Mouse (Mus musculus) brown adipose tissue, adult 24 weeks (tissue): ENCODE measurements at regions not wholly inside any gene's neighbourhood (a gene's known extent, or its start where the extent isn't known, plus 50 kb on each side); places are given as distances from the start of the nearest gene placed in this dataset.
"Not testable (repeated sequence)": the region's sequence is repeated elsewhere in the genome, so short reads cannot be mapped to it uniquely, and the experiment has no call there.

Experiments used
- H3K27ac ChIP-seq: fragments of 200-500 bp; replicated peaks from 2 replicates; pipeline ENCODE4 v1.5.1; 2012; ENCODE audit warnings: low read depth, mild to moderate bottlenecking, low read length
- H3K4me1 ChIP-seq: fragments of 200-500 bp; 2 replicates; pipeline ENCODE4 v1.6.1; 2012; ENCODE audit warnings: low read length, mixed read lengths; ENCODE audit not compliant: control insufficient read depth, insufficient read depth, insufficient read length
- H3K4me3 ChIP-seq: fragments of 200-500 bp; 2 replicates; pipeline ENCODE4 v1.5.1; 2012; ENCODE audit warnings: low read depth, mild to moderate bottlenecking, low read length, moderate library complexity; ENCODE audit not compliant: insufficient read depth

- H3K27ac ChIP-seq = no peak overlapping the region
- no peaks in the 10 kb centered on the region for H3K4me1 ChIP-seq
- H3K4me3 ChIP-seq = no peak overlapping the region
These were observed 146.8 kb upstream of the Mocs1 start for GRCm38 (mm10) chr17:49281344-49281743.

DNA sequence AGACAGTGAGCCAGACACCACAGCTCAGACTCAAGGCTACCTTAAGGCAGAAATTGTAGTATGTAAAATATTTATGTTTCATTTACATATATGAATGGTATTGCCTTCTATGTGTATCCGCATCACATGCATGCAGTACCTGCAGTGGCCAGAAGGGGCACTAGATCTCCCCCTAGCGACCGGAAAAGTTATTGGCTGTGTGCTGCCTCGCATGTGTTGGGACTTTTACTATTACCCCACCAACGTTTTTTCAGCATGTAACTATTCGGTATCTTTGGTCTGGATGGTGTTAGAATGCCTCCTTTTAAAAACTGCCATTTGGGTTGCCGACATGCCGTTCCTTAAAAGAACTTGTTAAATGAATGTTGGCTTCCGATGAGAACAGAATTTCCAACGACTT is 145.7 kb upstream of the Mocs1 start:
- no peaks in the 10 kb centered on the region for H3K4me1 ChIP-seq
- no peak overlapping the region for H3K4me3 ChIP-seq
- no peak overlapping the region for H3K27ac ChIP-seq

- no peaks in the 10 kb centered on the region for H3K4me1 ChIP-seq
These were observed 144.7 kb upstream of the Mocs1 start for GRCm38 (mm10) chr17:49283491-49283890.

GRCm38 (mm10) chr17:49291636-49292035 is 136.5 kb upstream of the Mocs1 start:
- Histone ChIP-seq H3K4me3 (no peak overlapping the region), H3K4me1 (no peaks in the 10 kb centered on the region), H3K27ac (no peak overlapping the region)

More at GRCm38 (mm10) chr17:49283491-49283890, 144.7 kb upstream of the Mocs1 start:
- H3K4me3 ChIP-seq = no peak overlapping the region
- no peak overlapping the region for H3K27ac ChIP-seq

DNA sequence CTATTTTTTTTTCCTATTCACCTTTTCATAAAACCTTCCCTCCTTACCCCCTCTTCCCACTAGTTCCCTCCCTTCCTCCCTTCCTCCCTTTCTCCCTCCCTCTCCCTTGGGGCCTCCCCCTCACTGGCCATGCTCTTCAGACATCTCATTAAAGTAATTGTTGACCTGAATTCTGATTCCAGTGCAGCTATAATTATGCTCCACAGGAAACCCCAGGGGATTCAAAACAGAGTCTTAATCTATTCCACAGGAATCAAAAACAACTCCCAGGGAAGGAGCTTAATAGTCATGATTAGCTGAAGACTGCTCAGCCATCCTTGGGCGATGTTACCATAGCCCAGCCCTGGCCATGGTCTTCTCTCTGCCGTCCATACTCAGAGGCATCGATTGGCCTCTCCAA is 123.7 kb upstream of the Mocs1 start:
- Histone ChIP-seq H3K4me1 (no peaks in the 10 kb centered on the region), H3K4me3 (no peak overlapping the region), H3K27ac (no peak overlapping the region)

GRCm38 (mm10) chr17:49305116-49305515 is 123.0 kb upstream of the Mocs1 start:
- H3K27ac ChIP-seq = no peak overlapping the region
- H3K4me3 ChIP-seq = no peak overlapping the region
- H3K4me1 ChIP-seq = no peaks in the 10 kb centered on the region

- Histone ChIP-seq H3K4me3 (no peak overlapping the region), H3K27ac (no peak overlapping the region), H3K4me1 (no peaks in the 10 kb centered on the region)
These were observed 119.1 kb upstream of the Mocs1 start for GRCm38 (mm10) chr17:49309079-49309478.

GRCm38 (mm10) chr17:49314196-49314595 is 114.0 kb upstream of the Mocs1 start:
- no peak overlapping the region for H3K4me3 ChIP-seq
- H3K27ac ChIP-seq = no peak overlapping the region
- H3K4me1 ChIP-seq = no peaks in the 10 kb centered on the region

DNA sequence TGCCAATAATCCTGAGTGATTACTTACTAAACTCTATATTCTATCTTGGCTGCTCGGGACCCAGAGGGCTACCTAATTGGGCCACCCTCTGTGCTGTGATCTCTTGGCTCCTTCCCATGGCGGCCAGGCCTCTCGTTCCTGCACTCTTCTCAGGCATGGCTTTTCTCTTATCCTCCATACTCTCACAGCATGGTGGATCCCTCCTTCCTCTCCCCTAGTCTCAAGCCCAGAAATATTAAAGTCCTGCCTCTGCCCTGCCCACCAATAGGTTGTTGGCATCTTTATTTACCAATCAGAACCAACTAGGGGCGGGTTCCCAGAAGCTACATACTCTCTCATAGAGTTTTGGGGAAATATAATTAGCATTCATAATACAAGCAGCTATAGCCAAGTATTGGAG is 100.6 kb upstream of the Mocs1 start:
- no peak overlapping the region for H3K4me3 ChIP-seq
- no peak overlapping the region for H3K27ac ChIP-seq
- H3K4me1 ChIP-seq = no peaks in the 10 kb centered on the region

DNA sequence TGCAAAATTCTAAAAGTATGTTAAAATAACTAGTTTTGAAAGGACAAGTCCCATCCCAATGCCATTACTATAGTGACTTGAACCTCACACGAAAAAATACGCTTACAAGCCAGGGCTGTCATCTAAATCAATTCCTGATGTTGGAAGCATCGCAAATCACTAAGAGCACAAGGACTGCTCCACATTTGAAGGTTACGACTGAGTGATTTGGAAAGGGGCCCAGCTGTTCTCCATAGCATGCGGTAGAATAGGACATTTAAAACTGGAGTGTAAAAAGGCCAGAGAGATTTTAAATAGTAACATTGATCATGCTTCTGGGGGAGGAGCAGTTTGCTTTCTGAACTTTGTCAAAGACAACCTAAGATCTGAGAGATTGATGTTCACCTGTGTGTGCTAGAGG is 92.8 kb upstream of the Mocs1 start:
- H3K4me1 ChIP-seq = no peaks in the 10 kb centered on the region
- no peak overlapping the region for H3K27ac ChIP-seq
- no peak overlapping the region for H3K4me3 ChIP-seq

DNA sequence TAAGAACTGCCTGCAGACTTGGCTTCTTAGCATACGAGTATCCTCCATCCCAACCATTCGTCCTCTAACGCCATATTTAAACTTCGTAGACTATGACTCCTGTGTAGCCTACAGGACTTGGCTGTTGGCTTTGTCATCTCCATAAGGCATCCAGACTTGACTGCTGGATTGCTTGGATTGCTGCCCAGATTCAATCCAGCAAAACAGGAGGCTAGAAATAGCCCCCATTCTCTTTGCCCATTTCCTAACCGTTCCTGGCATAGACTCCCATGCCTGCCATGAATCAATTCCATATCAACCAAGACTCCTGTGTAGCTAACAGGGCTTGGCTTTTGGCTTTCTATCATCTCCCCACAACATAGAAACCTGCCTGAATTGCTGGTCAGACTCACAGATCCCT is 90.3 kb upstream of the Mocs1 start:
- no peak overlapping the region for H3K27ac ChIP-seq
- H3K4me3 ChIP-seq = no peak overlapping the region

GRCm38 (mm10) chr17:49342636-49343035 is 85.5 kb upstream of the Mocs1 start:
- no peak overlapping the region for H3K4me3 ChIP-seq
- H3K27ac ChIP-seq = no peak overlapping the region
- H3K4me1 ChIP-seq = no peaks in the 10 kb centered on the region

More for the DNA sequence above, 90.3 kb upstream of the Mocs1 start:
- H3K4me1 ChIP-seq = no peaks in the 10 kb centered on the region

DNA sequence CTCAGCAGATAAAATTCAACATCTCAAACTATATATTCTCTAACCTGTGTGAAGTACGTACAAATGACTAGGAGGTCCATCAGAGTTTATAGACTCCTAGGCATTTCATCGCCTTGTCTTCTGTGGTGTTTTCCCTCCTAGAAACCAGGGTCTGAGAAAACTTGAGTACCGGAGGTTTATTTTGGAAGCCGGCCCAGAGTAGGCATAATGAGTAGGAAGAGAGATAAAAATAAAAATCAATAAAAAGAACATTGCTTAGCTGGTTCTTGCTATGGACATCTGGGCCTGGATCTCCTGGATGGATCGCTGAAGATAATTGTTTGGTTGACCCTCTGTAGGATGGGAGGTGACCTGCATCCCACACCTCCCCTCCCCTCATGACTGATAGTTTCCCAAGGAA is 81.5 kb upstream of the Mocs1 start:
- Histone ChIP-seq H3K27ac (no peak overlapping the region), H3K4me1 (no peaks in the 10 kb centered on the region), H3K4me3 (no peak overlapping the region)

- H3K27ac ChIP-seq = no peak overlapping the region
- no peaks in the 10 kb centered on the region for H3K4me1 ChIP-seq
- H3K4me3 ChIP-seq = no peak overlapping the region
These were observed 78.8 kb upstream of the Mocs1 start for GRCm38 (mm10) chr17:49349328-49349727.

DNA sequence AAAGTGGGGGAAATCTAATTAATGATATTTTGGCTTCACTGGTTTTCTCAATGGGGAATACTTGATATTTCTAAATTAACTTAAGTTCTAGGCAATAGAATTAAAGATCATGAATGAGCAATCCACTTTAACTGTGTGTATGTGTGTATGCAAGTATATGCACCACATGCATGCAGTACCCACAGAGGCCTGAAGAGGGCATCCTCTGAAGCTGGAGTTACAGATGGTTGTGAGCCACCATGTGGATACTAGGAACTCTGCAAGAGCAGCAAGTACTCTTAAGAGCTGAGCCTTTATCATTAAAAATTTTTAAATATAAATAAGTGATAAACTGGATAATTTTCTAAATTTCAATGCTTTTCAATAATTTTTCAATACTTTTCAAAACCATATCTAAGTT is 69.0 kb upstream of the Mocs1 start:
- Histone ChIP-seq H3K4me1 (no peaks in the 10 kb centered on the region), H3K4me3 (no peak overlapping the region), H3K27ac (no peak overlapping the region)

DNA sequence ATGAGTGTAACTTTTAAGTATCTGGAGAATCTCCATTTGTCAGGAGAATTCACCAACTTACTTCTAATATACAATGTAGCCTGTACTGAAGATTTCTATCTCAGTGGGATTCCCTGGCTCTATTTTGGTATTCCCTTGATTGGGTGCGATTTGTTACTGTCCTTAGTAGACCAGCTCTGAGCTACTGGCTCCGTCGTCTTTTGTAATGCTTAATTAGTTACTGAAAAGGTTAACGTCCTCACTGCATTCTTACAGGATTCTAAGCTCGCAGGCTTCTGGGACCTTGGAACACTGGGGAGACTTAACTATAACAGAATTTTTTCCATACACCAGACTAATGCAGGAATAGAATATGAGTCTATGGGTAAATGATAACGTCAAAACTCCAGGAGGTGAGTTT is 67.9 kb upstream of the Mocs1 start:
- H3K4me3 ChIP-seq, H3K4me1 ChIP-seq, H3K27ac ChIP-seq: not testable (repeated sequence)

DNA sequence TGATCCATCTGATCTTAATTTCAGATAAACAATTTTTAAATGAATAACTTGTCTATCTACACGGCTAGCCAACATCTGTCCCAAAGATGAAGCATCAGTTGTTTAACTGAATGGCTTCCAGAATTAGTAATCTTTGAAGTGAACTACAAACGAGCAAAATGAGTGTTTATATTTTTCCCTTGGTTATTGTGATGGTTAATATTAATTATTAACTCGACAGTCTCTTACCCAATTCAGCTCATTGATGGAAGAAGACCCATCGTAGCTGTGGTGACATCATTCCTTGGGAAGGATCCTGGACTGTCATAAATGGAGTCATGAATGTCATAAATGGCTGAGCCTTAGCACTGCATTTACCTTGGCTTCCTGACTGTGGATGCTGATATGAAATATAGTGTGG is 60.4 kb upstream of the Mocs1 start:
- Histone ChIP-seq H3K27ac (no peak overlapping the region), H3K4me1 (no peaks in the 10 kb centered on the region), H3K4me3 (no peak overlapping the region)
